Mouse (Mus musculus) MEL (cell line): ENCODE data around the gene Ifi35.

ENCODE experiments used
- CTCF ChIP-seq, 3 experiments: IDR thresholded peaks in 2 of 3; conservative IDR thresholded peaks in 1 of 3; 2 replicates each; pipeline ENCODE4 v1.5.1; 2011 to 2012; ENCODE audit warnings: low read length in 3 of 3, low read depth in 2 of 3, mild to moderate bottlenecking in 2 of 3, improper control_type of control experiment in 1 of 3, inconsistent platforms in 1 of 3, mixed read lengths in 1 of 3, moderate library complexity in 1 of 3; ENCODE audit not compliant: control insufficient read depth in 1 of 3, insufficient read depth in 1 of 3, poor library complexity in 1 of 3, severe bottlenecking in 1 of 3
- ZNF384 ChIP-seq: IDR thresholded peaks from 2 replicates; pipeline ENCODE4 v1.6.1; 2012; ENCODE audit warnings: low read depth, mild to moderate bottlenecking, inconsistent platforms, low read length, improper control_type of control experiment

DNA sequence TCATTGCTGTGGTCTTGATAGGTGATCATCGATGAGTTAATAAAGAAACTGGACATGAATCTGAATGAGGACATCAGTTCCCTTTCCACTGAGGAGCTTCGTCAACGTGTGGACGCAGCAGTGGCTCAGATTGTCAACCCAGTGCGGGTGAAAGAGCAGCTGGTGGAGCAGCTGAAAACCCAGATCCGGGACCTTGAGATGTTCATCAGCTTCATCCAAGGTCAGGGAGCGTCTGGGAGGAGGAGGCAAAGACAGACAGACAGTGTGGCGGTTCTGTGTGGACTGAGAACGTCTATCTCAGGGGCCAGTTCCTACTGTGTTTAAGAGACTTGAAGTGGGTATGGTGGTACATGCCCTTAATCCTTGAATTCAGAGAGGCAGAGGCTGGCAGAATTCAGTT is 16.9 kb upstream of the Ifi35 start:
- TF ChIP-seq ZNF384: no peak
- no peak for TF ChIP-seq CTCF (IDR thresholded peaks at IDR 0.05 in 2 of 3, conservative IDR thresholded peaks at IDR 0.05 in 1 of 3; ENCODE audit: control insufficient read depth in 1 of 3, insufficient read depth in 1 of 3, low read depth in 2 of 3, low read length in 3 of 3, poor library complexity in 1 of 3, severe bottlenecking in 1 of 3)
